Mouse (Mus musculus) liver, embryonic 14.5 days (tissue): ENCODE results near the gene Islr. TPM values are rescaled to one million over a fixed set of nuclear protein-coding genes. Genes with fewer than 3 reads are reported as not detected.

Experiments used
- ATAC-seq: fragments of 200-750 bp; cut with Nextera tagmentation; 2 replicates; pipeline ENCODE4 v1.8.0; 2017; ENCODE audit warnings: moderate number of reproducible peaks, mild to moderate bottlenecking, moderate library complexity; ENCODE audit not compliant: insufficient read depth
- DNase-seq, 3 experiments: peaks; one replicate each; pipeline ENCODE4 v3.0.0-alpha.2; 2012 to 2013; ENCODE audit warnings: low read depth in 3 of 3, low spot score in 3 of 3
- H3K27ac ChIP-seq: fragments of 300-500 bp; sonication (generic); 2 replicates; pipeline ENCODE4 v1.5.1; 2014; ENCODE audit warnings: moderate library complexity, mild to moderate bottlenecking, control low read depth, inconsistent platforms
- H3K27me3 ChIP-seq: fragments of 300-500 bp; sonication (generic); 2 replicates; pipeline ENCODE4 v1.6.1; 2014; ENCODE audit warnings: mild to moderate bottlenecking, low read length, moderate library complexity; ENCODE audit not compliant: control insufficient read depth, insufficient read depth
- H3K36me3 ChIP-seq: fragments of 300-500 bp; sonication (generic); replicated peaks from 2 replicates; pipeline ENCODE4 v1.6.1; 2014; ENCODE audit warnings: low read depth; ENCODE audit not compliant: control insufficient read depth, insufficient read depth
- H3K4me1 ChIP-seq, 2 experiments: fragments of 200-500 bp in 1 of 2; fragments of 300-500 bp in 1 of 2; sonication (generic) in 1 of 2; replicated peaks; 2 replicates each; pipeline ENCODE4 v1.6.1; 2012 to 2014; ENCODE audit warnings: antibody characterized with exemption in 1 of 2, inconsistent platforms in 1 of 2, low read length in 1 of 2; ENCODE audit not compliant: control insufficient read depth in 2 of 2, insufficient read depth in 2 of 2
- H3K4me2 ChIP-seq: fragments of 300-500 bp; sonication (generic); 2 replicates; pipeline ENCODE4 v1.6.1; 2014; ENCODE audit warnings: low read depth, mild to moderate bottlenecking, control low read depth, moderate library complexity
- H3K4me3 ChIP-seq, 2 experiments: fragments of 200-500 bp in 1 of 2; fragments of 300-500 bp in 1 of 2; sonication (generic) in 1 of 2; 2 replicates each; pipeline ENCODE4 v1.5.1; 2012 to 2014; ENCODE audit warnings: low read depth in 2 of 2, low read length in 2 of 2, mild to moderate bottlenecking in 2 of 2, control low read depth in 1 of 2, inconsistent platforms in 1 of 2, moderate library complexity in 1 of 2; ENCODE audit not compliant: insufficient read depth in 1 of 2
- H3K9ac ChIP-seq: fragments of 300-500 bp; sonication (generic); replicated peaks from 2 replicates; pipeline ENCODE4 v1.6.1; 2014; ENCODE audit warnings: mild to moderate bottlenecking, control low read depth, moderate library complexity
- H3K9me3 ChIP-seq: fragments of 300-500 bp; sonication (generic); 2 replicates; pipeline ENCODE4 v1.6.1; 2016; ENCODE audit warnings: low read length, mixed read lengths; ENCODE audit not compliant: control insufficient read depth
- CTCF ChIP-seq: IDR thresholded peaks from 2 replicates; pipeline ENCODE4 v1.5.1; 2016; ENCODE audit warnings: antibody characterized with exemption, low read depth, control low read depth
- EP300 ChIP-seq: IDR thresholded peaks from 2 replicates; pipeline ENCODE4 v1.6.1; 2016; ENCODE audit warnings: antibody characterized with exemption, low read depth
- WGBS: fragments of 180-500 bp; shearing (Covaris S2); extraction: QIAGEN DNeasy Blood & Tissue Kit; methylation state at CpG from one replicate; pipeline ENCODE4 v1.1.7; 2014; ENCODE audit not compliant: insufficient replicate concordance; 5-methylcytosine and 5-hydroxymethylcytosine counted together
- polyA plus RNA-seq, 2 experiments: library from polyadenylated mRNA; depleted of rRNA in 1 of 2; stranded (reverse) in 1 of 2; unstranded in 1 of 2; fragments of >200 nt; fragmentation: Nextera tagmentation in 1 of 2; extraction: Ambion mirVana in 1 of 2; gene quantifications; 2 replicates each; pipeline versions ENCODE4 v1.2.1 to v1.2.3; 2012 to 2014

Gene Islr
- polyA plus RNA-seq, 2 experiments: 1.1 to 3.6 TPM

GRCm38 (mm10) chr9:58250322-58250721 lies 46.2 kb upstream of the Islr start:
- Histone ChIP-seq H3K9ac (peak overlapping the region; percentile 81), H3K27me3 (no peaks in the 10 kb centered on the region), H3K4me2 (peak overlapping the region; percentile 73), H3K36me3 (peaks cover under 1% of the 10 kb centered on the region), H3K27ac (peak overlapping the region; percentile 92), H3K4me3 (peak overlapping the region in 1 of 2 experiments; percentile 87; a peak in 1 of 4 replicates), H3K9me3 (no peaks in the 10 kb centered on the region), H3K4me1 (peaks cover 15 to 27% of the 10 kb centered on the region in 2 experiments)
- ATAC-seq: no peak
- WGBS: 77% methylated on average over 8 of the region's 8 CpGs
- no peak for DNase-seq
- TF ChIP-seq EP300: no peak
- no peak for TF ChIP-seq CTCF

GRCm38 (mm10) chr9:58249592-58250192 lies 45.6 kb upstream of the Islr start, which contains the start of gene Pml:
Gene Pml, minus strand, starts transcription at chr9:58249786.
- peak; percentile 70 to 73 (median 72) for DNase-seq
- peaks cover 21 to 29% of the 10 kb centered on the region in 2 experiments for H3K4me1 ChIP-seq
- no peaks in the 10 kb centered on the region for H3K27me3 ChIP-seq
- H3K9ac ChIP-seq: peak within 1 kb of the TSS; percentile 81
- no peaks in the 10 kb centered on the region for H3K9me3 ChIP-seq
- TF ChIP-seq CTCF (no peak), EP300 (no peak)
- ATAC-seq: peak; percentile 60
- under 1% methylated on average over 16 of the region's 16 CpGs for WGBS
- peak within 1 kb of the TSS; percentile 92 for H3K27ac ChIP-seq
- peak within 1 kb of the TSS; percentile 87 to 95 for H3K4me3 ChIP-seq
- peaks cover 7% of the 10 kb centered on the region for H3K36me3 ChIP-seq
- H3K4me2 ChIP-seq: peak within 1 kb of the TSS; percentile 73

- H3K4me1 ChIP-seq: peaks cover 28 to 34% of the 10 kb centered on the region in 2 experiments
- peak overlapping the region; percentile 73 for H3K4me2 ChIP-seq
- 6% methylated on average over 7 of the region's 7 CpGs for WGBS
- H3K9me3 ChIP-seq: no peaks in the 10 kb centered on the region
- TF ChIP-seq EP300 (no peak), CTCF (no peak)
- peak overlapping the region; percentile 87 to 95 for H3K4me3 ChIP-seq
- H3K27ac ChIP-seq: peak overlapping the region; percentile 92
- no peaks in the 10 kb centered on the region for H3K27me3 ChIP-seq
- ATAC-seq: peak; percentile 10; the same call in 1 of the 2 replicates
- H3K36me3 ChIP-seq: peaks cover 15% of the 10 kb centered on the region
- peak in 1 of 3 experiments; percentile 29 for DNase-seq
- peak overlapping the region; percentile 81 for H3K9ac ChIP-seq
These were observed 44.8 kb upstream of the Islr start for GRCm38 (mm10) chr9:58248746-58249413.

GRCm38 (mm10) chr9:58247064-58247759 lies 43.1 kb upstream of the Islr start:
- H3K27me3 ChIP-seq: no peaks in the 10 kb centered on the region
- peak overlapping the region; percentile 87 to 95 for H3K4me3 ChIP-seq
- peaks cover 30% of the 10 kb centered on the region for H3K36me3 ChIP-seq
- DNase-seq (peak; percentile 72 to 77 (median 77)), ATAC-seq (peak; percentile 82)
- peaks cover 40 to 41% of the 10 kb centered on the region in 2 experiments for H3K4me1 ChIP-seq
- H3K9ac ChIP-seq: peak overlapping the region; percentile 81
- no peaks in the 10 kb centered on the region for H3K9me3 ChIP-seq
- TF ChIP-seq EP300 (no peak; the same call in 1 of the 2 replicates), CTCF (peak; percentile 98)
- 7% methylated on average over 25 of the region's 25 CpGs for WGBS
- H3K4me2 ChIP-seq: peak overlapping the region; percentile 73
- H3K27ac ChIP-seq: peak overlapping the region; percentile 92
